19 mouse cellular contexts compared by ENCODE assay signal in genomic region chr8:79573491-79573890, GRCm38 (mm10).
"Had no signal": no experiment of that assay in that cellular context is flagged by ENCODE, and none has a peak within 500 bp of the region (broad histone marks: within the 10 kb centered on the region; RNA-seq: fewer than 3 reads in every experiment).

No protein-coding gene starts in this region.

- H3K27ac ChIP-seq: midbrain, embryonic 10.5 days; midbrain, embryonic 12.5 days; neural tube, embryonic 13.5 days; neural tube, embryonic 15.5 days; stomach, embryonic 15.5 days; stomach, postnatal 0 days had no signal

- H3K27me3 ChIP-seq: midbrain, embryonic 12.5 days; neural tube, embryonic 13.5 days; neural tube, embryonic 15.5 days; stomach, embryonic 15.5 days had no signal

- H3K9me3 ChIP-seq: midbrain, embryonic 10.5 days; midbrain, embryonic 12.5 days; neural tube, embryonic 13.5 days; neural tube, embryonic 15.5 days; stomach, embryonic 15.5 days had no signal

- H3K9ac ChIP-seq: lung, embryonic 14.5 days; midbrain, embryonic 12.5 days; neural tube, embryonic 13.5 days; neural tube, embryonic 15.5 days; stomach, embryonic 15.5 days had no signal

- H3K36me3 ChIP-seq: midbrain, embryonic 10.5 days; midbrain, embryonic 12.5 days; neural tube, embryonic 13.5 days; neural tube, embryonic 15.5 days; stomach, embryonic 15.5 days had no signal

- H3K4me3 ChIP-seq: midbrain, embryonic 10.5 days; midbrain, embryonic 12.5 days; myocyte; neural tube, embryonic 13.5 days; neural tube, embryonic 15.5 days; stomach, embryonic 15.5 days had no signal

- H3K4me1 ChIP-seq: midbrain, embryonic 10.5 days; midbrain, embryonic 12.5 days; neural tube, embryonic 13.5 days; neural tube, embryonic 15.5 days had no signal

- DNase-seq: lung, adult 18-20 months; lung, embryonic 14.5 days; lung, postnatal 10 days; lung, postnatal 4 days; midbrain, embryonic 14.5 days; retina, postnatal 1 day; right cerebral cortex, adult 18-20 months; right cerebral cortex, postnatal 25 days; right cerebral cortex, postnatal 4 days; thymus, adult 2 months; thymus, postnatal 25 days; thymus, postnatal 4 days had no signal
